8 mouse cellular contexts compared by ENCODE assay signal in the genomic region with DNA sequence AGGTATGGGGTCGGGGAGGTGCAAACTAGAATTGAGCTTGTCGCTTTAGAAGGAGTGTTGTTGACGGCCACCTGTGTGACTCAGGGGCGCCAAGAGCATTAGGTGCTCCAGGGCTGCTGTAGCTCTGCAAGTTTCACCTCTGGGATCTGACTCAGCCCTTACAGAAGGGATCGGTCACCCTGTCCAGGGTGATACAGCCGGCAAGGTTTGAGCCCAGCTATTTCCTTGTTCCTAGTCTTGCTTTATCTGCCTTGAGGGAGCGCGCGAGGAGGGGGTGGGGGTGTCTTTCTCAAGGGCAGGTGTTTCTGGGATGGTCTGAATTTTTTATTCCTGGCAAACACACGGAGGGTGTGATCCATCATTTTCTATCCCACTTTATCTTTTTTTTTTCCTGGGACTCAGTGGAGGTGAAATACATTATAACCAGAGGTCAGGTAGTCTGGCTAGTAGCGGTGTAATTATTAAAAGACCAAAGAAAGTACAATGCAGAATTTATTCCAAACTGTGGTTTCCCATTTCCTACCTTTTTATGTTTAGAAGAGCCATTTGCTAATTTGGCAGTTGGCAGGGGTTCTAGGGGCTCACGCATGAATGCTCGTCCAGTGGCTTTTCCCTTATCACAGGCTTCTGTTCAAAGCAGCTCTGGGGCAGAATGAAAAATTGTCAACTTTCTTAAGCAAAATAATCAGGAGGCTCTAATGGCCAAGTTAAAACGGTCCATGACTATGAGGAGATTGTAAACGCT. TPM values are rescaled to one million over a fixed set of nuclear protein-coding genes. Genes with fewer than 3 reads are reported as not detected.
DNase-seq lines count a peak whose midpoint lies in the region; ATAC-seq and TF ChIP-seq lines count a peak whose summit lies in the region.

No protein-coding gene starts in this region.

- no peaks in the 10 kb centered on the region for H3K36me3 ChIP-seq in liver, adult 2 months (ENCODE audit: control insufficient read depth, insufficient read depth, low read length)
- no peaks in the 10 kb centered on the region for H3K36me3 ChIP-seq in embryonic facial prominence, embryonic 10.5 days (replicated peaks)
- H3K36me3 ChIP-seq in intestine, embryonic 15.5 days, result no peaks in the 10 kb centered on the region
- H3K36me3 ChIP-seq in lung, embryonic 16.5 days (ENCODE audit: control insufficient read depth, insufficient read depth, low read length), result no peaks in the 10 kb centered on the region

- H3K4me2 ChIP-seq in intestine, embryonic 15.5 days (replicated peaks), result peak overlapping the region; percentile 95
- peak overlapping the region; percentile 98 for H3K4me2 ChIP-seq in lung, embryonic 16.5 days (ENCODE audit: low read depth, low read length)

- no peaks in the 10 kb centered on the region for H3K27me3 ChIP-seq in liver, adult 2 months (ENCODE audit: control insufficient read depth, insufficient read depth, low read length)
- peaks cover 82% of the 10 kb centered on the region for H3K27me3 ChIP-seq in embryonic facial prominence, embryonic 10.5 days (replicated peaks; ENCODE audit: low read depth, poor library complexity, severe bottlenecking)
- no peaks in the 10 kb centered on the region for H3K27me3 ChIP-seq in intestine, embryonic 15.5 days (replicated peaks)
- H3K27me3 ChIP-seq in lung, embryonic 16.5 days (ENCODE audit: control insufficient read depth, insufficient read depth, low read depth, low read length), result no peaks in the 10 kb centered on the region

- H3K79me2 ChIP-seq in liver, adult 2 months (ENCODE audit: control insufficient read depth, insufficient read depth, low read length), result peaks cover 17% of the 10 kb centered on the region

- peak overlapping the region; percentile 96 for H3K27ac ChIP-seq in liver, adult 2 months (replicated peaks; ENCODE audit: insufficient read depth, low read depth, low read length)
- H3K27ac ChIP-seq in embryonic facial prominence, embryonic 10.5 days (replicated peaks), result peak overlapping the region; percentile 81
- peak overlapping the region; percentile 83 for H3K27ac ChIP-seq in intestine, embryonic 15.5 days
- H3K27ac ChIP-seq in lung, embryonic 16.5 days (ENCODE audit: low read length), result peak overlapping the region; percentile 83

- no peak; the same call in 1 of the 2 replicates for TF ChIP-seq POLR2A in liver, adult 2 months (IDR thresholded peaks at IDR 0.05; ENCODE audit: extremely low read depth, insufficient read depth, low read length)

- WGBS in liver, adult 2 months, result 6% methylated on average over 15 of the region's 15 CpGs
- 13% methylated on average over 15 of the region's 15 CpGs for WGBS in embryonic facial prominence, embryonic 10.5 days
- 5% methylated on average over 15 of the region's 15 CpGs for WGBS in intestine, embryonic 15.5 days
- WGBS in lung, embryonic 16.5 days, result 4% methylated on average over 15 of the region's 15 CpGs

- peak; percentile 77 for ATAC-seq in intestine, embryonic 15.5 days
- peak; percentile 58 for ATAC-seq in lung, embryonic 16.5 days (ENCODE audit: low read depth)
- ATAC-seq in granulocyte monocyte progenitor cell, adult 5-6 weeks (replicated peaks; ENCODE audit: poor library complexity, severe bottlenecking), result no peak

- H3K9me3 ChIP-seq in embryonic facial prominence, embryonic 10.5 days, result no peaks in the 10 kb centered on the region
- H3K9me3 ChIP-seq in intestine, embryonic 15.5 days, result no peaks in the 10 kb centered on the region
- no peaks in the 10 kb centered on the region for H3K9me3 ChIP-seq in lung, embryonic 16.5 days (ENCODE audit: control insufficient read depth, low read length)

- DNase-seq in liver, adult 2 months (ENCODE audit: extremely low read depth, low read depth, low spot score), result peak; percentile 63
- no peak for DNase-seq in liver
- no peak for DNase-seq in embryonic facial prominence, embryonic 10.5 days (ENCODE audit: low spot score)
- DNase-seq in frontal cortex, postnatal 14 days (ENCODE audit: low spot score in 2 of 2), result no peak
- no peak for DNase-seq in thymus, postnatal 14 days

- TF ChIP-seq CTCF in liver, adult 2 months (IDR thresholded peaks at IDR 0.05; ENCODE audit: low read depth, low read length), result no peak

- peak overlapping the region; percentile 87 for H3K9ac ChIP-seq in liver, adult 2 months (ENCODE audit: low read depth, low read length)
- H3K9ac ChIP-seq in intestine, embryonic 15.5 days, result peak overlapping the region; percentile 76
- H3K9ac ChIP-seq in lung, embryonic 16.5 days (ENCODE audit: low read length), result peak overlapping the region; percentile 76

- peaks cover 17% of the 10 kb centered on the region for H3K4me1 ChIP-seq in liver, adult 2 months (ENCODE audit: control insufficient read depth, insufficient read depth, low read length)
- peaks cover 15% of the 10 kb centered on the region for H3K4me1 ChIP-seq in embryonic facial prominence, embryonic 10.5 days
- no peaks in the 10 kb centered on the region; the same call in 1 of the 2 replicates for H3K4me1 ChIP-seq in intestine, embryonic 15.5 days (replicated peaks)
- no peaks in the 10 kb centered on the region for H3K4me1 ChIP-seq in lung, embryonic 16.5 days (replicated peaks; ENCODE audit: control insufficient read depth, insufficient read depth, low read length)

- peak overlapping the region; percentile 83 for H3K4me3 ChIP-seq in liver, adult 2 months (ENCODE audit: insufficient read depth, low read depth, low read length)
- peak overlapping the region; percentile 81 for H3K4me3 ChIP-seq in embryonic facial prominence, embryonic 10.5 days
- H3K4me3 ChIP-seq in intestine, embryonic 15.5 days (replicated peaks), result peak overlapping the region; percentile 70
- peak overlapping the region; percentile 80 for H3K4me3 ChIP-seq in lung, embryonic 16.5 days (ENCODE audit: low read length)

RNA-seq across cellular contexts. Expression of gene Met, which starts 0.9 kb away (rescaled TPM):
- 67.7 and 72.0 TPM in 2 replicates for total RNA-seq in liver, adult 2 months (2014; rRNA removed)
- 13.5 and 13.9 TPM in 2 replicates for polyA plus RNA-seq in liver, adult 2 months (2012; rRNA removed)
- 1.9 and 2.0 TPM in 2 replicates for polyA plus RNA-seq in embryonic facial prominence, embryonic 10.5 days (2016; fragmentation: Nextera tagmentation; extraction: Ambion mirVana)
- 12.2 and 13.5 TPM in 2 replicates for polyA plus RNA-seq in intestine, embryonic 15.5 days (2015; fragmentation: Nextera tagmentation; extraction: Ambion mirVana)
- 8.3 TPM in 2 replicates for polyA plus RNA-seq in lung, embryonic 16.5 days (2015; fragmentation: Nextera tagmentation; extraction: Ambion mirVana)
- total RNA-seq in granulocyte monocyte progenitor cell, adult 5-6 weeks (2014; fragmentation: Nextera tagmentation), result 29.6 and 29.9 TPM in 2 replicates
- 30.6 and 32.9 TPM in 2 replicates for total RNA-seq in granulocyte monocyte progenitor cell, adult 5-6 weeks (2017)
